Mouse (Mus musculus): ENCODE measurements at regions not wholly inside any gene's neighbourhood (a gene's known extent, or its start where the extent isn't known, plus 50 kb on each side); places are given as distances from the start of the nearest gene placed in this dataset.

GRCm38 (mm10) chr4:45703997-45704396 lies 94.8 kb upstream of the Aldh1b1 start:
- no peak for TF ChIP-seq POU5F1 (IDR thresholded peaks at IDR 0.05; ENCODE audit: borderline replicate concordance, low read length)
- no peak for TF ChIP-seq CTCF (conservative IDR thresholded peaks at IDR 0.05; ENCODE audit: low read length)
- no peak for TF ChIP-seq NANOG (IDR thresholded peaks at IDR 0.05; ENCODE audit: borderline replicate concordance, low read length)
